9 mouse cellular contexts compared by ENCODE assay signal in genomic region chr5:88630883-88631282, GRCm38 (mm10). TPM values are rescaled to one million over a fixed set of nuclear protein-coding genes. Genes with fewer than 3 reads are reported as not detected.
DNase-seq lines count a peak whose midpoint lies in the region; TF ChIP-seq lines count a peak whose summit lies in the region.
"Had no signal": no experiment of that assay in that cellular context is flagged by ENCODE, and none has a peak within 500 bp of the region (broad histone marks: within the 10 kb centered on the region; RNA-seq: fewer than 3 reads in every experiment).

No protein-coding gene starts in this region.

- no peak for TF ChIP-seq CTCF in gastrocnemius, adult 2 months (IDR thresholded peaks at IDR 0.05)

- peak; percentile 46 for DNase-seq in gastrocnemius, adult 2 months
- no peak for DNase-seq in gastrocnemius, postnatal 10 days
- peak; percentile 80 for DNase-seq in 3T3-L1 (ENCODE audit: low read depth, low spot score)
- DNase-seq in kidney, postnatal 36 days, result peak; percentile 63 to 79
- DNase-seq in embryo, embryonic 9.5 days (ENCODE audit: extremely low spot score), result no peak
- DNase-seq in ovary, postnatal 10 days (ENCODE audit: low spot score), result no peak
- no peak for DNase-seq in cerebellum, adult 18-20 months

- H3K4me1 ChIP-seq in brown adipose tissue, adult 24 weeks (ENCODE audit: control insufficient read depth, insufficient read depth, insufficient read length, low read length), result no peaks in the 10 kb centered on the region
- H3K4me1 ChIP-seq: lung, embryonic 15.5 days had no signal

- no peak overlapping the region for H3K27ac ChIP-seq in gastrocnemius, adult 2 months
- peak overlapping the region; percentile 64 for H3K27ac ChIP-seq in brown adipose tissue, adult 24 weeks (replicated peaks; ENCODE audit: low read depth, low read length)
- H3K27ac ChIP-seq: lung, embryonic 15.5 days had no signal

- intact Hi-C loops in gastrocnemius, adult 2 months (cut with DNase I), result no loop called here

- H3K4me3 ChIP-seq in gastrocnemius, adult 2 months, result no peak overlapping the region
- H3K4me3 ChIP-seq in brown adipose tissue, adult 24 weeks (ENCODE audit: insufficient read depth, low read depth, low read length), result no peak overlapping the region
- H3K4me3 ChIP-seq: lung, embryonic 15.5 days had no signal

RNA-seq across cellular contexts. Expression of gene Grsf1, which starts 45.1 kb away (rescaled TPM):
- total RNA-seq in gastrocnemius, adult 2 months (2021), result 100 to 1,000 TPM; 125 to 167 TPM
- 100 to 1,000 TPM; 111 to 113 TPM for total RNA-seq in gastrocnemius, postnatal 10 days (2021)
- 141 and 153 TPM in 2 replicates for polyA plus RNA-seq in brown adipose tissue, adult 24 weeks (2012; ENCODE audit: insufficient read depth, insufficient read length, missing spikeins)

Comparison
In these comparisons a context has a peak if more than half of its experiments do, and no peak if none do; other contexts are left out.
1. DNase-seq: peak in gastrocnemius, adult 2 months (single experiment), 3T3-L1 (single experiment) and kidney, postnatal 36 days (2 of 2); none in gastrocnemius, postnatal 10 days (single experiment), embryo, embryonic 9.5 days (single experiment), ovary, postnatal 10 days (single experiment) and cerebellum, adult 18-20 months (0 of 2).